Mouse (Mus musculus) stomach, embryonic 16.5 days (tissue): Measurements from ENCODE around the gene Prpf4b. TPM values are rescaled to one million over a fixed set of nuclear protein-coding genes. Genes with fewer than 3 reads are reported as not detected.
"Not testable (repeated sequence)": the region's sequence is repeated elsewhere in the genome, so short reads cannot be mapped to it uniquely, and the experiment has no call there.

Source experiments
- ATAC-seq: fragments of 200-750 bp; cut with Nextera tagmentation; 2 replicates; pipeline ENCODE4 v1.8.0; 2017; ENCODE audit warnings: moderate number of reproducible peaks, moderate TSS enrichment; ENCODE audit not compliant: insufficient read depth, low FRiP score
- H3K27ac ChIP-seq: fragments of 300-500 bp; sonication (generic); 2 replicates; pipeline ENCODE4 v1.5.1; 2014; ENCODE audit warnings: low read length
- H3K27me3 ChIP-seq: fragments of 300-500 bp; sonication (generic); 2 replicates; pipeline ENCODE4 v1.6.1; 2014; ENCODE audit warnings: low read length, control low read depth, mixed read lengths; ENCODE audit not compliant: control insufficient read depth, insufficient read depth
- H3K36me3 ChIP-seq: fragments of 300-500 bp; sonication (generic); 2 replicates; pipeline ENCODE4 v1.6.1; 2014; ENCODE audit warnings: low read length; ENCODE audit not compliant: control insufficient read depth, insufficient read depth
- H3K4me1 ChIP-seq: fragments of 300-500 bp; sonication (generic); 2 replicates; pipeline ENCODE4 v1.6.1; 2014; ENCODE audit warnings: low read length, control low read depth, mixed read lengths; ENCODE audit not compliant: control insufficient read depth, insufficient read depth
- H3K4me2 ChIP-seq: fragments of 300-500 bp; sonication (generic); 2 replicates; pipeline ENCODE4 v1.6.1; 2014; ENCODE audit warnings: low read depth, low read length, mixed read lengths
- H3K4me3 ChIP-seq: fragments of 300-500 bp; sonication (generic); replicated peaks from 2 replicates; pipeline ENCODE4 v1.5.1; 2014; ENCODE audit warnings: mild to moderate bottlenecking, low read length
- H3K9ac ChIP-seq: fragments of 300-500 bp; sonication (generic); 2 replicates; pipeline ENCODE4 v1.6.1; 2014; ENCODE audit warnings: low read length
- H3K9me3 ChIP-seq: fragments of 300-500 bp; sonication (generic); replicated peaks from 2 replicates; pipeline ENCODE4 v1.6.1; 2016; ENCODE audit warnings: low read length, control low read depth; ENCODE audit not compliant: control insufficient read depth
- WGBS: fragments of 180-500 bp; shearing (Covaris S2); extraction: QIAGEN DNeasy Blood & Tissue Kit; methylation state at CpG from one replicate; pipeline ENCODE4 v1.1.7; 2014; 5-methylcytosine and 5-hydroxymethylcytosine counted together
- polyA plus RNA-seq: library from polyadenylated mRNA; unstranded; fragments of >200 nt; fragmentation: Nextera tagmentation; extraction: Ambion mirVana; gene quantifications from 2 replicates; pipeline ENCODE4 v1.2.1, GENCODE M21; 2015

Gene Prpf4b
- polyA plus RNA-seq, 1 experiment from 2014 or later: 74.3 TPM

GRCm38 (mm10) chr13:34916520-34917167 is 41.5 kb downstream of the Prpf4b start:
- Histone ChIP-seq H3K27ac (no peak overlapping the region), H3K4me2 (peak overlapping the region; percentile 73), H3K4me1 (no peaks in the 10 kb centered on the region), H3K36me3 (no peaks in the 10 kb centered on the region), H3K9me3 (no peaks in the 10 kb centered on the region), H3K4me3 (peak overlapping the region; percentile 38), H3K9ac (peak overlapping the region; percentile 65), H3K27me3 (no peaks in the 10 kb centered on the region)
- WGBS: 34% methylated on average over 36 of the region's 37 CpGs
- peak; percentile 37; the same call in 1 of the 2 replicates for ATAC-seq

GRCm38 (mm10) chr13:34924210-34924609 is 49.1 kb downstream of the Prpf4b start, which contains the start of the genes Fam217a and 4933417A18Rik:
Gene Fam217a (minus strand): TSS chr13:34924310.
Gene 4933417A18Rik (plus strand): TSS chr13:34924409.
- no peaks in the 10 kb centered on the region for H3K4me1 ChIP-seq
- no peak for ATAC-seq
- no peaks in the 10 kb centered on the region for H3K9me3 ChIP-seq
- no peak within 1 kb of the TSS for H3K9ac ChIP-seq
- no peak within 1 kb of the TSS for H3K27ac ChIP-seq
- H3K4me3 ChIP-seq: no peak within 1 kb of the TSS
- 79% methylated on average over 4 of the region's 4 CpGs for whole genome bisulfite sequencing
- no peaks in the 10 kb centered on the region for H3K27me3 ChIP-seq
- no peak within 1 kb of the TSS for H3K4me2 ChIP-seq
- no peaks in the 10 kb centered on the region for H3K36me3 ChIP-seq

GRCm38 (mm10) chr13:34934931-34935644 is 60.0 kb downstream of the Prpf4b start:
- H3K27ac ChIP-seq: no peak overlapping the region
- ATAC-seq: no peak
- no peaks in the 10 kb centered on the region for H3K4me1 ChIP-seq
- no peak overlapping the region for H3K4me2 ChIP-seq
- H3K9ac ChIP-seq: no peak overlapping the region
- no peaks in the 10 kb centered on the region for H3K9me3 ChIP-seq
- whole genome bisulfite sequencing: 71% methylated on average over 10 of the region's 10 CpGs
- no peaks in the 10 kb centered on the region for H3K36me3 ChIP-seq
- no peaks in the 10 kb centered on the region for H3K27me3 ChIP-seq
- H3K4me3 ChIP-seq: no peak overlapping the region

GRCm38 (mm10) chr13:34942370-34942769 is 67.3 kb downstream of the Prpf4b start:
- Histone ChIP-seq H3K4me2 (no peak overlapping the region), H3K9me3 (no peaks in the 10 kb centered on the region), H3K9ac (no peak overlapping the region), H3K36me3 (no peaks in the 10 kb centered on the region), H3K27me3 (no peaks in the 10 kb centered on the region), H3K4me3 (no peak overlapping the region), H3K4me1 (no peaks in the 10 kb centered on the region), H3K27ac (no peak overlapping the region)
- no peak for ATAC-seq

GRCm38 (mm10) chr13:34951437-34951836 is 76.3 kb downstream of the Prpf4b start:
- H3K4me1 ChIP-seq, H3K27me3 ChIP-seq, H3K4me3 ChIP-seq, H3K36me3 ChIP-seq, H3K27ac ChIP-seq, ATAC-seq, H3K9ac ChIP-seq, H3K4me2 ChIP-seq, H3K9me3 ChIP-seq: not testable (repeated sequence)
- WGBS: 83% methylated on average over 2 of the region's 2 CpGs

Other genes with a start within 250 kb of the Prpf4b start
- 11.1 and 11.7 TPM in 2 replicates for gene Pxdc1, start 221.8 kb upstream of the Prpf4b start, polyA plus RNA-seq
- not detected in 2 replicates for gene Fam50b, start 140.5 kb upstream of the Prpf4b start, polyA plus RNA-seq
- 1.3 and 1.4 TPM in 2 replicates for gene Fam217a, start 49.0 kb downstream of the Prpf4b start, polyA plus RNA-seq
- not detected in 2 replicates for gene 4933417A18Rik, start 49.1 kb downstream of the Prpf4b start, polyA plus RNA-seq
- 1.3 and 1.5 TPM in 2 replicates for gene Eci3, start 88.5 kb downstream of the Prpf4b start, polyA plus RNA-seq
- 128 and 139 TPM in 2 replicates for gene Eci2, start 151.8 kb downstream of the Prpf4b start, polyA plus RNA-seq